Mouse (Mus musculus) B cell, adult 67 days (primary cell): Measurements from ENCODE around the gene Aftph. TPM values are rescaled to one million over a fixed set of nuclear protein-coding genes. Genes with fewer than 3 reads are reported as not detected.

Experiments
- total RNA-seq, 2 experiments: library from RNA; stranded (reverse); gene quantifications; 4 replicates each; pipeline ENCODE4 v1.2.4; 2023

Aftph gene
- total RNA-seq: 100 to 1,000 TPM; 106 to 111 TPM

DNA sequence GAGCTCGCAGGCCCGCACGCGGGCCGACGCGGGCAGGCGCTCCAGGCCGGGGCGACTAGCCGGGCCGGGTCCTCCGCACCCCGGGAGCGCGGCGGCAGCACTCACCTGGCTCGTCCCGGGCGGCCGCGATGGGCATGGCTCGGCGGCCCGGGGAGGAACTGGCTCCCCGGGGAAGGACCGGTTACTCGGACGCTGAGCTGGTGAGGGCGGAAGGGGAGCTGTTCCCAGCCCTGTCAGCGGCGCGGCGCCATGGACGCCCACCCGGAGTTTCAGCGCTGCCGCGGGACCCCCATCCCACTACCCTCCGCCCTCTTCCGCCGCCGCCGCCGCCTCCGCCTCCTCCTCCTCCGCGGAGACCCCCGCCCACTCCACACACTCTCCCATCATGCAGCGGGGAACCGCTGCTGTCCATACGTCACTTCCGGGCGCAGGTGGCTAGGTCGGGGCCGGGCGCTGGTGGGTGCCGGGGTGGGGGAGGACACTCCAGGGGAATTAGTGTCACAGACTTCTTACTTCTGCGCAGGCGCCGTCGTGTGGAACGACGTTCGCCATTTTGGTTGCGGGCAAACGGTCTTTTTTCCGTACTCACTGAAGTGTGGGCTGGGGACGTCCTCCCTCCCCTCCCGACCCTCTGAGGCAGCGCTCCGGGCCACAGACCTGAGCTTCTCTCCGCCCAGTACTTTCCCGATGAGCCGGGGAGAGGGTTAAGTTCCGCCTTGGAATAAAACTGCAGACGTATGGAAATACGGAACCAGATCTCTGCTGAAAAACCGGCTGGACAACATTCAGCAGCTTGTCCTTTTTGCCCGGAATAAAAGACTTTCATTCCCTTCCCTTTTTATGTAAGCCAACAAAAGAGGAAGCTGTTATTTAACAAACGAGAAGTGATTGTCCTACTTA lies at the start of gene Aftph:
Gene Aftph, minus strand, starts transcription at position 389 of the 900 bp plus-strand sequence.

Other genes with a start within 250 kb of the Aftph start
- 10 to 100 TPM; 30.4 to 34.0 TPM for gene Sertad2, start 198.3 kb downstream of the Aftph start, total RNA-seq
- 1 to 10 TPM; 3.0 TPM for gene Lgalsl, start 89.5 kb upstream of the Aftph start, total RNA-seq